Mouse (Mus musculus) heart, embryonic 12.5 days (tissue): ENCODE measurements around the gene Tmem203. TPM values are rescaled to one million over a fixed set of nuclear protein-coding genes. Genes with fewer than 3 reads are reported as not detected.

Experiments used
- ATAC-seq: fragments of 200-750 bp; cut with Nextera tagmentation; 2 replicates; pipeline ENCODE4 v1.8.0; 2017; ENCODE audit warnings: moderate TSS enrichment, moderate library complexity; ENCODE audit not compliant: insufficient number of reproducible peaks, low FRiP score
- H3K27ac ChIP-seq: fragments of 300-500 bp; sonication (generic); 2 replicates; pipeline ENCODE4 v1.5.1; 2016; ENCODE audit warnings: mild to moderate bottlenecking, moderate library complexity; ENCODE audit not compliant: poor library complexity, severe bottlenecking
- H3K27me3 ChIP-seq: fragments of 300-500 bp; sonication (generic); replicated peaks from 2 replicates; pipeline ENCODE4 v1.6.1; 2016; ENCODE audit warnings: mild to moderate bottlenecking, moderate library complexity
- H3K36me3 ChIP-seq: fragments of 300-500 bp; sonication (generic); 2 replicates; pipeline ENCODE4 v1.6.1; 2016; ENCODE audit warnings: mild to moderate bottlenecking, moderate library complexity
- H3K4me1 ChIP-seq: fragments of 300-500 bp; sonication (generic); replicated peaks from 2 replicates; pipeline ENCODE4 v1.6.1; 2016; ENCODE audit warnings: mild to moderate bottlenecking
- H3K4me2 ChIP-seq: fragments of 300-500 bp; sonication (generic); 2 replicates; pipeline ENCODE4 v1.6.1; 2016; ENCODE audit warnings: mild to moderate bottlenecking, moderate library complexity
- H3K4me3 ChIP-seq: fragments of 300-500 bp; sonication (generic); 2 replicates; pipeline ENCODE4 v1.5.1; 2016; ENCODE audit warnings: mild to moderate bottlenecking
- H3K9ac ChIP-seq: fragments of 300-500 bp; sonication (generic); 2 replicates; pipeline ENCODE4 v1.6.1; 2016; ENCODE audit warnings: mild to moderate bottlenecking, moderate library complexity
- H3K9me3 ChIP-seq: fragments of 300-500 bp; sonication (generic); replicated peaks from 2 replicates; pipeline ENCODE4 v1.6.1; 2016; ENCODE audit warnings: mild to moderate bottlenecking, moderate library complexity
- WGBS: fragments of 180-500 bp; shearing (Covaris S2); methylation state at CpG from one replicate; pipeline ENCODE4 v1.1.7; 2016; 5-methylcytosine and 5-hydroxymethylcytosine counted together
- polyA plus RNA-seq: library from polyadenylated mRNA; unstranded; fragments of >200 nt; fragmentation: Nextera tagmentation; extraction: Ambion mirVana; gene quantifications from 2 replicates; pipeline ENCODE4 v1.2.1, GENCODE M21; 2016

Tmem203 gene
- polyA plus RNA-seq, 1 experiment from 2014 or later = 18.3 TPM

DNA sequence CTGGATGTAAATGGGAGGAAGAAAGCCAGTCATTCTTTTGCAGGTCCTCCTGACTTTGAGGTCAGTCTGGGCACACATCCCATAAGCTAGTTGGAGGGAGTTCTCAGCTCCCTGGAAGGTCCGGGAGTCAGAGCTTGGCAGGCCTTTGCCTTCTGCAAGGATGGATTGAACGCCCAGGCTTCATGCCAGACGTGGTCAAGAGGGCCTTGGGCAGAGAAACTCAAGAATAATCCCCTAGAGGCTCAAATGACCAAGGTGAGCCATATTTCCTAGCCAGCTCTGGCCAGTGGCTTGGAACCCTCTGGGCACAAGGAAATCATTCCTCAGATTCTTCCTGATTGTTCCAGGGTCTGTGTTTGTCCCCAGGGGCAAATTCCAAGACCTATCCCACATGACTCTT lies 9.6 kb downstream of the Tmem203 start:
- no peak for ATAC-seq
- Histone ChIP-seq H3K36me3 (peaks cover 16% of the 10 kb centered on the region), H3K4me1 (peaks cover 43% of the 10 kb centered on the region), H3K27ac (no peak overlapping the region), H3K27me3 (peaks cover 18% of the 10 kb centered on the region), H3K9me3 (no peaks in the 10 kb centered on the region), H3K4me3 (no peak overlapping the region), H3K9ac (no peak overlapping the region), H3K4me2 (peak overlapping the region; percentile 93)
- WGBS = 66% methylated on average over 3 of the region's 3 CpGs

DNA sequence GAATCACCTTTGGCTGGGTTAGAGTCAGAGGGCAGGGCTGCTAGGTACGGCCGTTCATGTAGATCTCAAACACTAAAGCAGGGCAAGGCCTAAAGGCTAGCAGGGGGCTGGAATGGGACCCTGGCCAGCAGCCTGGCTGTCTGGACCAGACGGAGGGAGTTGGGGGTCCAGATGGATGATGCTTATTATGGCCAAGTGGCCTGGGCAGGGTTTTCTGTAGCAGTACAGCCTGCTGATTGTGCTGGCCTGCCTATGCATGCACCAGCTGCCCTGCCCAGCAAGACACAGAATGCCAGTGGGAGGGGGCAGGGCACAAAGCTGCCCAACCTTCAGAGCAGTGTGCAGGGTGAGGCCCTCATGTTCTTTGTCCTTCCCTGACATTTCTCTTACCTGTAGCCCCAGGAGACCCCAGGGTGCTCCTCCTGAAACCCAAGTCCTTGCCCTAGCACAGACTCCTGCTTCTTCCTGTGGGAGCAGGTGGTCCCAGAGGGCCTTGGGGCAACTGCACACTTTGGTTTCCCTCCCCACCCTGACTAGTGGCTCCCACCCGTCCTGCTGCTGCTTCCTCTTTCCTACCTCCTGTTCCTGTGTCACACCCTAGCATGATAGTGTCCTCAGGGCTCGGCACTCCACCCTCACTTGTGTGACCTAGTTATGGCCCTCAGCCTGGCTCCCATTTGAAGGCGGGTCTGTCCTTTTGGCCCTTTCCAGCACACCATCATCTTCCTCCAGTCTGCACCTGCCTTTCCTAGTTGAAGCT lies 10.8 kb downstream of the Tmem203 start:
- H3K9ac ChIP-seq = no peak overlapping the region
- H3K9me3 ChIP-seq = no peaks in the 10 kb centered on the region
- H3K27me3 ChIP-seq = peaks cover 18% of the 10 kb centered on the region
- H3K4me3 ChIP-seq = no peak overlapping the region
- H3K36me3 ChIP-seq = peaks cover 27% of the 10 kb centered on the region
- no peak overlapping the region for H3K27ac ChIP-seq
- WGBS = 58% methylated on average over 6 of the region's 6 CpGs
- ATAC-seq = no peak
- peaks cover 49% of the 10 kb centered on the region for H3K4me1 ChIP-seq
- H3K4me2 ChIP-seq = peak overlapping the region; percentile 30; the same call in 1 of the 2 replicates

DNA sequence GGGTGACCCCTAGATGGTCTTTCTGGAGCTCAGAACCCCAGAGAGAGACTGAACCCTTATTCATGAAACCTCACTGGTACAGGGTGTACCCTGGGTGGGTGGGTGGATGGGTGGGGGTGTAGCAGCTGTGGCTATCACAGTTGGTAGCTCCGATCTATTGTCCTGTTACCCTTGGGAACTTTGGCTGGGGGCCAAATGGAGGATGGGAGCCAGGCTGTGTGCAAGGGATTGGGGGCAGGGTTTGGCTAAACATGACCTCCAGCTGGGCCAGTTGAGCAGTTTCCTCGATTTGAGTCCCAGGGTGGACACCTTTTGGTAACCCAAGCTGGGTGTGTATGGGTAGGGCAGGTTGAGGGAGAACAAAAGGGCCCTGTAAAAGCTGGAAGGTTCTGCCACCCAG lies 11.5 kb downstream of the Tmem203 start:
- no peak for ATAC-seq
- Histone ChIP-seq H3K4me3 (no peak overlapping the region), H3K36me3 (peaks cover 27% of the 10 kb centered on the region), H3K9me3 (no peaks in the 10 kb centered on the region), H3K27ac (no peak overlapping the region), H3K4me1 (peaks cover 55% of the 10 kb centered on the region), H3K9ac (no peak overlapping the region), H3K4me2 (peak overlapping the region; percentile 30; the same call in 1 of the 2 replicates), H3K27me3 (peaks cover 18% of the 10 kb centered on the region)
- WGBS = 42% methylated on average over 2 of the region's 2 CpGs

DNA sequence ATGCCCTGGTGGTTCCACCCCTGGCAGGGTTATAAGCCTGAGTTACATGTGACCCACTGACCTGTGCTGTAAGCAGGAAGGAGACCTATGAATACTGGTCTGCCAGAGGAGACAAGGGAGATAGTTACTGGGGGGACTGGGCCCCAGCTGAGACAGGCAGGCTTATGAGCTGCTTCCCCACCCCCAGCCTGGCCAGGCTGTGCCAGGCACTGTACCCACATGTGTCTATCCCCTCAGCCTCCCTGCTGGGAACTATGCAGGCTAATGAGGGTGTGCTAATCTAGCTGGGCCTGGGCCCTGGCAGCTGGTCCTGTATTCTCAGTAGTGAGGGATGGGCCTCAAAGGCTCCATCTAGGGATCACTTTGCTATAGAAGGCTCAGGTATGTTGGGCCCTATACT lies 12.0 kb downstream of the Tmem203 start:
- peaks cover 55% of the 10 kb centered on the region for H3K4me1 ChIP-seq
- ATAC-seq = no peak

DNA sequence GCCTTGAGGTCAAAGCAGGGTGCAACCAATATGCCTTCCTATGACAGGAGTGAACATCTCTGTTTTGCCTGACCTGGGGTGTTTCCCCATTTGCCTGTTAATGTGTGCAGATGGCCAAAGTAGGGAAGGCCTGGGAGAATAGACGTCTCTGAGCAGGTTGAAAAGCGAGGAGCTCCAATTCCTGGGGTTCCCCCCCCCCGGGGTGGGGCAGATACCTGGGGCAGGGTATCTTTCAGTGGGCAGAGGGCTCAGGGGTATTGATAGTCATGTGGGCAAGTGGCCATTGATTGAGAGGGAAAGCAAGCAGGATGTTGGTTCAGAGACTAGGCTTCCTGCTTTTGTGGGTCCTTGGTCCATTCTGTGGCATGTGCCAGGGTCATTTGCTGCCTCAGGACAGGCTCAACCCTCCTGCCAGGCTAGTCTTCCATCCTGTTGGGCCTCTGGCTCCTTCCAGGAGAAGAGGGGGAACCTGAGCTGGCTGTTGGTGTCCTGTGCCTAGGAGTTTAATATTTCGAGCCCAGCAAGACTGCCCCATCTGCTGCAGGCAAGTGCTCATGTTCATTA lies 12.6 kb downstream of the Tmem203 start:
- Histone ChIP-seq H3K4me3 (no peak overlapping the region), H3K4me1 (peaks cover 55% of the 10 kb centered on the region), H3K9ac (no peak overlapping the region), H3K27ac (no peak overlapping the region), H3K4me2 (no peak overlapping the region), H3K9me3 (no peaks in the 10 kb centered on the region), H3K27me3 (peaks cover 18% of the 10 kb centered on the region), H3K36me3 (peaks cover 27% of the 10 kb centered on the region)
- ATAC-seq = no peak
- WGBS = 68% methylated on average over 4 of the region's 4 CpGs

More for the DNA sequence above, 12.0 kb downstream of the Tmem203 start:
- H3K9ac ChIP-seq = no peak overlapping the region
- no peak overlapping the region for H3K4me2 ChIP-seq
- peaks cover 18% of the 10 kb centered on the region for H3K27me3 ChIP-seq
- H3K27ac ChIP-seq = no peak overlapping the region
- peaks cover 27% of the 10 kb centered on the region for H3K36me3 ChIP-seq
- no peak overlapping the region for H3K4me3 ChIP-seq
- no peaks in the 10 kb centered on the region for H3K9me3 ChIP-seq

DNA sequence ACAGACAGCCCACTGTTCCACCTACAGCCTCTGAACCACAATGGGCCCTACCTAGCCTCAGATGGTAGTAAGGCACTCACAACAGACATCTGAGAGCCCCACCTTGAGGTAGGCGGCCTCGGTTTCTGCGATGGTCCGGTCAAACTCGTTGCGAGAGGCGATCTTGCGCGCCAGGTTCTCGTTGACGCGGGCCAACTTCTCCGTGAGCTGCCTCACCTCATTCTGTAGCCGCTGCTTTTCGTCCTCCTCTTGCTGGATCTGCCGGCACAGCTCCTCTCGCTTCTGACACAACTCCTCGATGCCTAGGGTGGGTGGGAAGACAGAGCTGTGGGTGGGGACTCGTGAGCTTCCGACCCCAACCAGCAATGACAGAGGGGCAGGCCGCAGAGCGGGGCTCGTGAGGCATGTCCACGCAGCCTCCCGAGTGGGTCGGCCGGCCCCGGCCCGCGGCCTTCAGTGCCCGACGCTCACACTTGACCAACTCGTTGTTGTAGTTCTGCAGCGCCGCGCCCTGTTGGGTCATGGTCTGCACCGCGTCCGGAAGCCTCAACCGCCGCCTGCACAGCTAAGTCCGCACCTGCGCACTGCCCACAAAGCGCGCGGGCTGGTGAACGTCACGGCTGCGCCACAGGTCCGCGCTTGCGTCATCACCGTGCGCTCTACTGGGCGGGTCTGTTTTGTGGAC lies 16.7 kb downstream of the Tmem203 start, which contains the start of the genes Ssna1 and Anapc2:
Gene Ssna1, minus strand, starts transcription at position 612 of the 685 bp plus-strand sequence.
Gene Anapc2, plus strand, starts transcription at position 652 of the 685 bp plus-strand sequence.
- no peaks in the 10 kb centered on the region for H3K9me3 ChIP-seq
- under 1% methylated on average over 55 of the region's 55 CpGs for WGBS
- H3K36me3 ChIP-seq = peaks cover 63% of the 10 kb centered on the region
- peak within 1 kb of the TSS; percentile 84 for H3K4me3 ChIP-seq
- peak within 1 kb of the TSS; percentile 90 for H3K9ac ChIP-seq
- H3K4me2 ChIP-seq = peak within 1 kb of the TSS; percentile 93
- no peaks in the 10 kb centered on the region for H3K27me3 ChIP-seq
- peaks cover 34% of the 10 kb centered on the region for H3K4me1 ChIP-seq
- H3K27ac ChIP-seq = peak within 1 kb of the TSS; percentile 77
- ATAC-seq = peak; percentile 98

DNA sequence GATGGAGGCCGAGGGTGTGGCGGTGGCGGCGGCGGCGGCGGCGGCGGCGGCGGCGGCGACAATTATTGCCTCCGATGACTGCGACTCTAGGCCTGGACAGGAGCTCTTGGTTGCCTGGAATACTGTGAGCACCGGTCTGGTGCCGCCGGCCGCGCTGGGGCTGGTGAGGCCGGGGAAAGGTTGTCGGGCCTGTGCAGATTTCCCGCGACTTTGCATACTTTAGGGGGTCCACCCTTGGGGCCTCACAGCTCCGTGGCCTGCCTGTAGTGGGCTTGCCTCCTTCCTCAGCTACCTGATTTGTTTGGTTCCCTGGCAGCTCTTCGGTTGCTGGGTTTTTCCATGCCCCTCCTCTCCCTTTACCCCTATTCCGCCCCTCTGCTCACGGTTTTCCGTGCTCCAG lies 17.3 kb downstream of the Tmem203 start:
- Histone ChIP-seq H3K36me3 (peaks cover 68% of the 10 kb centered on the region), H3K4me3 (peak overlapping the region; percentile 84), H3K4me1 (peaks cover 29% of the 10 kb centered on the region), H3K27me3 (no peaks in the 10 kb centered on the region), H3K27ac (peak overlapping the region; percentile 24), H3K9ac (peak overlapping the region; percentile 90), H3K9me3 (no peaks in the 10 kb centered on the region), H3K4me2 (peak overlapping the region; percentile 93)
- peak; percentile 43 for ATAC-seq
- under 1% methylated on average over 28 of the region's 29 CpGs for WGBS

DNA sequence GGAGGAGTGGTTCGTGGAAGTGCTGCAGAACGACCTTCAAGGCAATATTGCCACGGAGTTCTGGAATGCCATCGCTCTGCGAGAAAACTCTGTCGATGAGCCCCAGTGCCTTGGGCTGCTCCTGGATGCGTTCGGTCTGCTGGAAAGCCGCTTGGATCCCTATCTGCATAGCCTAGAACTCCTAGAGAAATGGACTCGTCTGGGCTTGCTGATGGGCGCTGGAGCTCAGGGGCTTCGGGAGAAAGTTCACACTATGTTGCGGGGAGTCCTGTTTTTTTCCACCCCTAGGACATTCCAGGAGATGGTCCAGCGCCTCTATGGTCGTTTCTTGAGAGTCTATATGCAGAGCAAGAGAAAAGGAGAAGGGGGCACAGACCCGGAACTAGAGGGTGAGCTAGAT lies 17.8 kb downstream of the Tmem203 start:
- Histone ChIP-seq H3K27ac (no peak overlapping the region), H3K27me3 (no peaks in the 10 kb centered on the region), H3K4me1 (peaks cover 26% of the 10 kb centered on the region), H3K36me3 (peaks cover 73% of the 10 kb centered on the region), H3K4me3 (peak overlapping the region; percentile 84), H3K9ac (peak overlapping the region; percentile 90), H3K9me3 (no peaks in the 10 kb centered on the region), H3K4me2 (peak overlapping the region; percentile 93)
- no peak for ATAC-seq
- 27% methylated on average over 16 of the region's 16 CpGs for WGBS

DNA sequence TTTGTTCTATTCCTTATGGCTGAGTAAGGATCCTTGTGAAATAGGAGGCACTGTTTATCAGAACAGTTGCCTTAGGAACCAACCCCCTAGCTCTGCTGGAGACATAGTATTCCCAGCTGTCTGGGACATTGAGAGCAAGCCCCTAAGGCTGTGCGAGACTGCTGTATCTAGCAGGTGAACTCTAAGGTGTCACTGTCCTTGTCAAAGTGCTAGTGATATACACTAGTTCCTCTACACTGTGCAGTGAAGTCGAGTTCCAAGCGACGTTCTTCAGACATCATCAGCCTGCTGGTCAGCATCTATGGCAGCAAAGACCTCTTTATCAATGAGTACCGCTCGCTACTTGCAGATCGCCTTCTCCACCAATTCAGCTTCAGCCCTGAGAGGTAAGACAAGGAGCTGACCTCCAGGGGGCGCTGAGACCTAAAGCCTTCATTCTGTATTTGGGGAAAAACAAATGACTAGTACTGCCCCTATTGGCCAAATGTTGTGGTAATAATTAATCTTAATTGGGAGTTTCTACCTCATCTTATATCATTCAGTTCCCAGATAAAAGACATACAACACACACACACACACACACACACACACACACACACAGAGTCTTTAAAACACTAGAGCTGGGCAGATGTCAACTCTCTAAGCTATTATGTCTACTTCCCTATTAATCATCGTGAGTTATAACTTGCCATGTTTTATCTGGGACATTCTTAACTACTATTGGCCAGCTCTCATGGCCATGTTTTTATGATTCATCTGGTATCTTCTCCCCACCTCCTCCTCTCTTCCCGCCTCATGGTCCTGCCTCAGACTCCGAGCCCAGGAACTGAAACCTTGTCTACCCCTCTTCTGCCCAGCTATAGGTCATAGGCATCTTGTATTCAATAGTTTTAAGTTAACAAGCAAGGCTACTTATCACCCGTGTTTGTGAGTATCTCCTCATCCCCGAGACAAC lies 24.0 kb downstream of the Tmem203 start:
- Histone ChIP-seq H3K27ac (no peak overlapping the region), H3K4me1 (0 out of 2 replicates have a peak, but pooled peaks cover 1% of the 10 kb centered on the region), H3K27me3 (no peaks in the 10 kb centered on the region), H3K9me3 (no peaks in the 10 kb centered on the region), H3K4me3 (no peak overlapping the region), H3K36me3 (peaks cover 96% of the 10 kb centered on the region), H3K9ac (no peak overlapping the region), H3K4me2 (no peak overlapping the region)
- 59% methylated on average over 13 of the region's 13 CpGs for WGBS
- ATAC-seq = no peak

DNA sequence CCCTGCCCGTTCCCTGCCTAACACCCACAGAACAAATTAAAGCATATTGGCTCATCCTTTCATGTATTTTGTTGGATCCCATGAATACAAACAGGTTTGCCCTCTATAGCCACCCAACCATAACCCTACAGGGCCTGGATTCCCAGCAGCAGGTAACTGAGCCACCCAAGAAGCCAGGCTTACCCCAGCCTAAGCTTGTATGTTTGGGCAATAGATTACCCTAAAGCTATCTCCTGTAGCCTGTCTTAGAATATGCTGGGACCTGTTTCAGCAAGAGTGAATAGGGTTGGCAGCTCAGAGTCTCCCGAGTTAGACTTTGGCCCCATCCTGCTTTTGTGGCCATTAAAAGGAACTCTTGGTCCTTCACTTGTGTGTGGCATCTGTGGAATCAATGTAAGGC lies 30.3 kb downstream of the Tmem203 start:
- Histone ChIP-seq H3K36me3 (peaks cover 56% of the 10 kb centered on the region), H3K9ac (no peak overlapping the region), H3K27ac (no peak overlapping the region), H3K4me3 (no peak overlapping the region), H3K4me2 (no peak overlapping the region), H3K27me3 (peaks cover 42% of the 10 kb centered on the region), H3K9me3 (no peaks in the 10 kb centered on the region), H3K4me1 (peaks cover 24% of the 10 kb centered on the region)
- 92% methylated on average over 2 of the region's 2 CpGs for WGBS
- no peak for ATAC-seq
